Mouse (Mus musculus): ENCODE measurements around the gene Hsd17b13.
A peak's percentile ranks its signal among the peaks of the same experiment; 100 is the strongest.

The Hsd17b13 gene

GRCm38 (mm10) chr5:103927429-103928195 lies 49.6 kb downstream of the Hsd17b13 start:
- ATAC-seq (ENCODE audit: insufficient number of reproducible peaks, low FRiP score, low TSS enrichment) = peak; percentile 80

- no peak for ATAC-seq (ENCODE audit: insufficient number of reproducible peaks, low FRiP score, low TSS enrichment)
Observed at GRCm38 (mm10) chr5:103926398-103926797, 50.8 kb downstream of the Hsd17b13 start.

DNA sequence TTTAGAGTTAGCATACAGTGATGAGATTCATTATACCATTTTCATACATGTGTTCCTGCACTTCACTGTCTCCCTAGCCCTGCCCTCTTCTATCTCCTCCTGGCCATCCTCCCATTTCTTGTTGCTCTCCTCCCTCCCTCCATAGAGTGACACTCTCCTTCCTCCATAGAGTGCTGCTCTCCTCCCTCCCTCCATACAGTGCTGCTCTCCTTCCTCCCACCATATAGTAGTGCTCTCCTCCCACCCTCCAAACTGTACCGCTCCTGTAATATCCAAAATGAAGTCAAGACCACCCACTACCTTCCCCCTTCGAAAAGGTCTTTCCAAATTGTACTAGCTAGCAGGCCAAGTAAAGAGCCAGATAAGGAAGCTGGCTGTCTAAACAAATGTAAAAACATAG lies 53.5 kb downstream of the Hsd17b13 start:
- ATAC-seq (ENCODE audit: insufficient number of reproducible peaks, low FRiP score, low TSS enrichment) = no peak

GRCm38 (mm10) chr5:103923101-103923500 lies 54.1 kb downstream of the Hsd17b13 start:
- ATAC-seq (ENCODE audit: insufficient number of reproducible peaks, low FRiP score, low TSS enrichment) = no peak

- ATAC-seq (ENCODE audit: insufficient number of reproducible peaks, low FRiP score, low TSS enrichment) = no peak
Observed at GRCm38 (mm10) chr5:103922436-103922835, 54.8 kb downstream of the Hsd17b13 start.

- no peak for ATAC-seq (ENCODE audit: insufficient number of reproducible peaks, low FRiP score, low TSS enrichment)
Observed at GRCm38 (mm10) chr5:103919497-103919896, 57.7 kb downstream of the Hsd17b13 start.

- no peak for ATAC-seq (ENCODE audit: insufficient number of reproducible peaks, low FRiP score, low TSS enrichment)
Observed at GRCm38 (mm10) chr5:103918233-103918632, 59.0 kb downstream of the Hsd17b13 start.

GRCm38 (mm10) chr5:103917357-103917895 lies 59.8 kb downstream of the Hsd17b13 start:
- ATAC-seq (ENCODE audit: insufficient number of reproducible peaks, low FRiP score, low TSS enrichment) = no peak

DNA sequence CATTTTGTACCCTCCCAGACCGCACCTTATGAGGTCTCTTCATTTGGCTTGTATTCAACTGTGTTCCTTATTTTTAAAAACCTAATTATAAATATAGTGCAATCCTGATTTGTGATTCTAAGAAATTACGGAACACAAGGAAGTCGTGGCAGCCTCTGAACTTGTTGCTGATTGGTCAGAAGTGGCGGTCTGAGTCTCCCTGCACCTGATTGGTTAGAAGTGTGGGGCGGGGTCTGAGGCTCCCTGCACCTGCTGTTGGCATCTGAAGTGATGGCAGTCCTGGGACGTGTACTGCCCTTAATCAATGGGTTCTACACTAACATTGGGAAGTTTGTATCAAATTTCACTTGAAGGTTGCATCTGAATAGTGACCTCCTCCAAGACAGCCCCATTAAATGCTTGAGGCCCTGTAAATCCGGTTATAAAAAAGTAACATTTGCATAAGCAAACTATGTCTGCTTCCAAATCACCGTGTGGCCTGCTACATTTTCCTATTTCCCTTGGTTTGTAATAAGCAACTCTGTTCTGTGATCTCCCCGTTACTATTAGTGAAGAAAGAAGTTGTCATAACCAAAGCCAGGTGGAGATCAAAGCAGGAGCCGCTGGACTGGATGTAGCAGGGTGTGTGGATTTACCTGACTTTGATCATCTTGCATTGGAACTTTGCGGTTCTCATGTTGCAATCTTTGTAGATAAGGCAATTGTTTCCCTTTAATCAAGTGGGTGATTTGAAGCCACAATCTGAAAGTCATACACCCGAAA lies 60.4 kb downstream of the Hsd17b13 start:
- ATAC-seq (ENCODE audit: insufficient number of reproducible peaks, low FRiP score, low TSS enrichment) = no peak

- no peak for ATAC-seq (ENCODE audit: insufficient number of reproducible peaks, low FRiP score, low TSS enrichment)
Observed at GRCm38 (mm10) chr5:103914335-103915226, 62.6 kb downstream of the Hsd17b13 start.

DNA sequence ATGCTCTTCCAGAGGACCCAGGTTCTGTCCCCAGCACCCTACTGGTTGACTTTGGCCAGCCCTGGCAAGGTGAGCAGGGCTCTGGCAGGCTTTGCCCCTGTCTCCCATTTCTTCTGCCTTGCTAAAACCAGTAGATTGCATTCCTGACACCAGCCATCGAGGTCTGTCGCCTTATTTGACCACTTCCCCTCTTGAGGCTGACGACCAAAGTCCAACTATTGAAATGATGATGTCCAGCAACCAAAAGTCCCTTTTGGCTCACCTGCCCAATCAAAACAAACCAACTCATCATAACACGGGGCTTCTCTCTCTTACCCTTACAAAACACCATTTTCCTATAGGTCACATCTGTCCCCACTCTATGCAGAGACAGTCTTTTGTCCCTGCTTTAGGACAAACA lies 64.1 kb downstream of the Hsd17b13 start:
- no peak for ATAC-seq (ENCODE audit: insufficient number of reproducible peaks, low FRiP score, low TSS enrichment)

- no peak for ATAC-seq (ENCODE audit: insufficient number of reproducible peaks, low FRiP score, low TSS enrichment)
Observed at GRCm38 (mm10) chr5:103911555-103911954, 65.7 kb downstream of the Hsd17b13 start.

- peak; percentile 97 for ATAC-seq (ENCODE audit: insufficient number of reproducible peaks, low FRiP score, low TSS enrichment)
Observed at GRCm38 (mm10) chr5:103910748-103911409, 66.3 kb downstream of the Hsd17b13 start, which contains the start of gene Klhl8. Gene Klhl8, minus strand, starts transcription at chr5:103911259.

DNA sequence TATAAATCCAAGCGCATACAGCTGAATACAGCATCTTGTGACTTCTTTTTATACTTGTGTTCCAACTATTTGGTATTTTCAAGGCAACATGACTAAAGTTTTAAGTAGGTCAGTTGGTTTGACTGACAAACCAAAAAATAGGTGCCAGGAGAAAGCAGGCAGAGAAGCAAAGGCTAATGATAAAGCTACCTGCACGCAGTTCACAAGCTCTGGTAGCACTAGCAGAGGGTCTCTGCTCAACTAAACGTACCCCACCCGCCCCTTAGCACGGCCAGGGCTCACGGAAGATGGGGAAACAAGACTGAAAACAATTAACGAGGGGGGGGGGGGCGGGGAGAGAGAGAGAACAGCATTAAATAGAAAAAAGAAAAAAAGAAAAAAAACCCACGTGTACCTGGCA lies 67.1 kb downstream of the Hsd17b13 start:
- ATAC-seq (ENCODE audit: insufficient number of reproducible peaks, low FRiP score, low TSS enrichment) = no peak

DNA sequence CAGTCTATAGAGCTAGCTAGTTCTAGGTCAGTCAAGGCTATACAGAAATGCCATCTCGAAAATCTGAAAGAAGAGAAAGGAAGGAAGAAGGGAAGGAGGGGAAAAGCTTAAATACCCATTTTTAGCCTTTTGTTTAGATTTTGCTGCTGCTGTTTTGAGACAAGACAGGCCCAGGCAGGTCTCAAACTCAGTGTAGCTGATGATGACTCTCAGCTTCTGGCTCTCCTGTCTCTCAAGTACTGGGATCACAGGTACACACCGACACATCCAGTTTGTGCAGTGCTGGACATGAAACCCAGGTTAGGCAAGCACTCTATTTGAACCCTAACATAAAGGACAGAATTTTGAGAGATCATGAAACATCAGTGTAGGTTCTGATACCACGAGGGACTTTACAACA lies 67.7 kb downstream of the Hsd17b13 start:
- ATAC-seq (ENCODE audit: insufficient number of reproducible peaks, low FRiP score, low TSS enrichment) = no peak

GRCm38 (mm10) chr5:103908851-103909250 lies 68.4 kb downstream of the Hsd17b13 start:
- no peak for ATAC-seq (ENCODE audit: insufficient number of reproducible peaks, low FRiP score, low TSS enrichment)

- no peak for ATAC-seq (ENCODE audit: insufficient number of reproducible peaks, low FRiP score, low TSS enrichment)
Observed at GRCm38 (mm10) chr5:103907844-103908243, 69.4 kb downstream of the Hsd17b13 start.

DNA sequence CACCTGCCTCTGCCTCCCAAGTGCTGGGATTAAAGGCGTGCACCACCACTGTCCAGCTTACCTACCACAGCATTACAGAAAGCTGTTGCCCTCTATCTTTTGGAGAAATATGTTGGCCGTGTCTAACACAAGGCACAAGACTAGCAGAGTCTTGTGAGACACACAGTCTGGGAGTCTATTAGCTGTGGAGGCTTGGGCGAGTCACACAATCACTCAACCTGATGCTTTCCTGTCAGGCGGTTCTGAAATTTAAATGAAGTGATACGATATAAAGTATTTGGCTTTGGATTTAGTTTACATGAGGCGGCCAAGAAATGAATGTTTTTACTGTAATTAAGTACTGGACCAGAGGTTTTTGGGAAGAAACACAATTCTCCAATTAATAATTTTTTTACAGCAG lies 71.0 kb downstream of the Hsd17b13 start:
- no peak for ATAC-seq (ENCODE audit: insufficient number of reproducible peaks, low FRiP score, low TSS enrichment)
